Mouse (Mus musculus) gastrocnemius, postnatal 14 days (tissue): ENCODE measurements around the gene Gpr85. TPM values are rescaled to one million over a fixed set of nuclear protein-coding genes. Genes with fewer than 3 reads are reported as not detected.
"Not testable (repeated sequence)": the region's sequence is repeated elsewhere in the genome, so short reads cannot be mapped to it uniquely, and the experiment has no call there.

Source experiments
- DNase-seq: peaks from one replicate; pipeline ENCODE4 v3.0.0; 2021; ENCODE audit warnings: mixed read lengths
- intact Hi-C: fragments of 180-260 bp; cut with DNase I; formaldehyde crosslinking; loops from one replicate; pipeline ENCODE4 v1.15.1; 2025; ENCODE audit warnings: low total_unique reads
- long read RNA-seq, 2 experiments: library from polyadenylated mRNA; stranded (forward); transcript quantifications; one replicate each; pipeline ENCODE4 v2.0.0; 2021
- total RNA-seq, 2 experiments: library from RNA; stranded (reverse); gene quantifications; 2 replicates each; pipeline ENCODE4 v1.2.3; 2021

Gene Gpr85
- total RNA-seq: under 1 TPM; 0.40 to 0.82 TPM
- long read RNA-seq, experiment 1: 0 reads
- long read RNA-seq, experiment 2: 0 reads

DNA sequence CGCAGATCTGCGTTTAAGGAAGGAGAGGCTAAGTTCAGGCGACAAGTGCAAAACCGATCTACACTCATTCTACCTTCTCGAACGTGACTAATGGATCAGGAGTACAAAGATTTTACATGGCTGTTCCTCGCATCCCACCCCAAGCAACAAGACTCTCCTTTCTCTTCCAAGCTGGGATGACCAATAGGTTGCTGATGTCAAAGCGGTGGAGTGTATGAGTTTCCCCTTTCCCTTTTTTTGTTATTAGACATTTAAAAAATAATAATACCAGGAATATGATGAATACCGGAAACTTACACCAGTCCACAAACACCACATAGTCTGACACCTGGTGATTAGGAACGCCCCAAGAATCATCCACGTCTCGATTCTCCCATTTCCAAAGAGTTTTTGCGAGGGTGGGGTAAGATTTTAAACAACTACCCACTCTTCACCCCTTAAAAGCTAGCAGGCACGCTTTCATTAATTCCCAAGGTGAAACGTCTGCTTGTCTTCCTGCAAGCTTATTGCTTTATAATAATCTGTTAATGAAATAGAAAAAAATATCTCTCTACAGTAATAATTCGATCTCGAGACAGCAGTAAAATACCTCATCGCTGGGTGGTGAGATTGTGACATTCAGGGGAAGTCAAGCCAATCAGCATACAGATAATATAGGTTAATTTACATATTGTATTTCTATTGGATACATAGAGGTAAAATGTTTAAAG is at the start of gene Gpr85:
Gpr85 (minus strand) TSS at position 598 of the 710 bp plus-strand sequence.
- intact Hi-C loops: no loop called here
- no peak for DNase-seq

GRCm38 (mm10) chr6:13884877-13885592 is 45.3 kb upstream of the Gpr85 start:
- DNase-seq: no peak
- intact Hi-C loops: no loop called here

- DNase-seq: no peak
Observed at GRCm38 (mm10) chr6:13882919-13883318, 43.2 kb upstream of the Gpr85 start.

DNA sequence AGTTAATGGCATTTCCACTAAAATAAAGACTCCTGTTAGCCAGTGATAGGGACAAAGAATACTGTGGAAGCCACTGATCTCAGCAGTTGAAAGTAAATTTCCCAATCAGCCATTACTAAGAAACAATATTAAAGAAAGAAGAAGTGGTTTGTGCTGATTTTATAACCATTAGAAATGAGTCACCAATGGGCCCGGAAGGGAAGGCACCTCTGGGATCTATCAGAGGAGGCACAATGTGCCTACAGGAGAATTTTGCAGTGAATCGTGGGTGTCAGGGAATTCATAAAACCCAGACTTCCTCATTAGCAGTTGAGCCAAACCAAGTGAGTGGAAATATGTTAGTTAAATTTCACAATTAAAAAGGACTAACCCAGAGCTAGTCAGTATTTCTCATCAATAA is 34.2 kb upstream of the Gpr85 start:
- intact Hi-C loops: no loop called here
- no peak for DNase-seq

More at GRCm38 (mm10) chr6:13882919-13883318, 43.2 kb upstream of the Gpr85 start:
- intact Hi-C loops: no loop called here

DNA sequence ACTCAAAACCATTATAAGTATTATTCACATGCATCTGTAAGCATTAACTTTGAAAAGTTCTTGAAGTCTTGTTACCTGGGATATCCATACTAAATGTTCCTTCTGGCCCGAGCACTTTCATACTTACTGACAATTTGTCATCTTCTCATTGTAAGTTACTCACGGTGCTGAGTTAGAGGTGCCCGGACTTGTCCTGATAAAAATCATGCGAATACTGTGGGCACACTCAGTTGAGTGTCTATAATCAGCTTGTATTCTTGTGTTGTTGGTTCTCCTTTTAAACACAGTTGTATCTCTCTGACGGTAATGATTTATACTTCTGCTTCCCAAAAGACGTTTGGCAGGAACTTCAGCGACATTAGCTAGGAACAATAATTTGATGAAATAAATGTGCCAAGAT is 32.3 kb upstream of the Gpr85 start:
- intact Hi-C loops: no loop called here
- DNase-seq: no peak

- DNase-seq: peak; percentile 4
- intact Hi-C loops: no loop called here
Observed at GRCm38 (mm10) chr6:13871625-13871958, 31.9 kb upstream of the Gpr85 start.

GRCm38 (mm10) chr6:13870919-13871624 is 31.3 kb upstream of the Gpr85 start, which contains the start of gene 2610001J05Rik:
TSS of gene 2610001J05Rik (minus strand) at chr6:13871518.
- DNase-seq: peak; percentile 90

DNA sequence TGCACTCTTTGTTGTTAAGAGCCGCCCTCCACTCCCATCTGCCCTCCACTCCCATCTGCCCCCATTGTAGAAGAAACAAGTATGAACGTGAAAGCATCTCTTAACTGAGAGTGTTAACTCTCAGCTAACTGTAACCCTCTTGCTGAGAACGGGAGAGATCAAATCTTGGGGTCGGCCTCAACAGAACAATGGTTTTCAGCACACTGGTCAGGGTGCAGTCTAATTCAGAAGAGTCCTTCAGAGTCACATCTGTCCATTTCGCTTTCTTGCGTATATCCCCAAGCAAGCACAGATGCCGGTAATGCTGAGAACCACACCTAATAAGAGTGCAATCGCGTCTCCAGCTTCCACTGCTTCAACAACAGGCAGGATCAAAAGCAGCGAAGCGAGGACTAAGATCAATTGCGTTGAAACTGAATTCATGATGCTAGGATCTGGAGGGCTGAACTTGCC is 30.6 kb upstream of the Gpr85 start:
- DNase-seq: no peak
- intact Hi-C loops: no loop called here

More at GRCm38 (mm10) chr6:13870919-13871624, 31.3 kb upstream of the Gpr85 start, which contains the start of gene 2610001J05Rik:
- intact Hi-C loops: no loop called here

DNA sequence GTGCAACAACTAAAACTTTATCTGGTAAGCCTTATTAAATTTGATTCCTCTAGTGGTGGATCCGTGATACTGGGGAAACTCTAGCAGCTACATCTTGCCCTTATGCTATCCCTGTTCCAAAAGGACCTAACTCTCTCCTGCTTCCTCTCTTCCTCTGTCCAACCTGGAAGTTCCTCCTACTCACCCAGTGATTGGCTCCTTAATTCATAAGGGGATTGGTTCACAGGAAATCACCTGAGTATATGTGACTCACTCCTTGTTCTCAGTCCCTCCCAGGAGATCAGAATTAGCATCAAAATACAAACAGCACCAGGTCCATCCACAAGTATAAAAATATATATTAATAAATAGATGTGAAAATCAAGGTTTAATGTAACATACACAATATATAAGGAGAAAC is 20.9 kb upstream of the Gpr85 start:
- DNase-seq: no peak
- intact Hi-C loops: no loop called here

DNA sequence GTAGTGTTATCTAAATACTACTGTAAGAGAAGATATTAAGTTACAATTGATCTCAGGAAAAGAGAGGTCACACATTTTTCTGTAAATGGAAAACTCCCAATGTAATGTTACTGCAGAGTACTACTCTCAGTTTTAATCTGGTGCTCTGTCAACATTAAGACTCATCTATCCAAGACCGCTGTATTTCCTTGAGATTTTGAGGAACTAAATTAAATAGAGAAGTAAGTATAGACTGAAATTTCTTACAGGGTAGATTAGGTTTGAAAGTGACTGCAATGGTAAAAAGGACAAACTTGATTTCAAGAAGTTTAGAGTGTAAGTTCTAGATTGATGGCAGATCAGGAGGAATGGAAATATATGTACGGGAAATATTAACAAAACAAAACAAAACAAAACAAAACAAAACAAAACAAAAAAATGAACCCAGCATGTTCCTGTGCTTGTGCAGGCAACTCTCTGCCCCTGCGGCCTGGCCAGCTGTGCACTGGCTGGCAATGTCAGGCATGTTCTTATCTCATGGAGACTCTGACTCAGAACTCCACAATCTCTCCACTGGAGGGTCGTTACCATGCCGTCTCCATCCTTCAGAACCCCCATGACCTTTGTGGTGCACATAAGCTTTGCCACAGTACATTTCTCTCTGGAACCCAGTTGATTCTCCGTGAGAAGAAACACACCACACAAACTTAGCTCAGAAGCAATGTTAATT is 20.3 kb upstream of the Gpr85 start:
- intact Hi-C loops: no loop called here
- DNase-seq: no peak

DNA sequence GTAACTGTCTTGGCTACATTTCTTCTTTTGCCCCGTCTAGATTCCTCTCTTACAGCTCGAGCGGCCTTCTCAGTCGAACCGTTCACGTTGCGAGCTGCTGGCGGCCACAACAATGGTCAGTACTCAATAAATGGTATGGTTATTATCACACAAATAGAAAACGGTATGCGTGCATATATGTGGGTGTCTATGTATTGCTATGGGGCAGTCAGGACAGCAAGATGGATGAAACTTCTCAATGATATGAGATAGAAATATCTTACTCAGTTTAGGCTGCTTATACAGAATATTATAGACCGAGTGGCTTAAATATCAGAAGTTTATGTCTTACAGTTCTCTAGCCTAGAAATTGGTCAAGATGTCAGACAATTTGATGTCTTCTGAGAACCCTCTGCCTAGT is 14.5 kb upstream of the Gpr85 start:
- intact Hi-C loops: no loop called here
- no peak for DNase-seq

DNA sequence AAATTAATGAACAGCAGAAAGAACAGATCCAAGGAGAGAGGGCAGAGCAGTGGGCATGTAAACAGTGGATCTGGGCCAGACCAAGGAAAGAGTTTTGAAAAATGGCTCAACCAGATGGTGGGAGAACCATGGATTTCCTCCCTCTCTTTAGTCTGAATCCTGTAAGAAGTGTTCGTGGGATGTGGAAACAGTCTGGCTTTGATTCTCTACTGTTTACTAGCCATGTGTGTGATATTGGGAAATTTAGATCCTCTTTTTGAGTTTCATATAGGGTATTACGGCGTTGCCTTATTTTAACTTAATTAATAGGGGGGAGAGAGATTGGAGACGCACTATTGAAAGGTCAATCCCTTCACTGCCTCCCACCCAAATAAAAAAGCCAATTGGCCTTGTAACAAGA is 13.5 kb upstream of the Gpr85 start:
- intact Hi-C loops: no loop called here
- no peak for DNase-seq

DNA sequence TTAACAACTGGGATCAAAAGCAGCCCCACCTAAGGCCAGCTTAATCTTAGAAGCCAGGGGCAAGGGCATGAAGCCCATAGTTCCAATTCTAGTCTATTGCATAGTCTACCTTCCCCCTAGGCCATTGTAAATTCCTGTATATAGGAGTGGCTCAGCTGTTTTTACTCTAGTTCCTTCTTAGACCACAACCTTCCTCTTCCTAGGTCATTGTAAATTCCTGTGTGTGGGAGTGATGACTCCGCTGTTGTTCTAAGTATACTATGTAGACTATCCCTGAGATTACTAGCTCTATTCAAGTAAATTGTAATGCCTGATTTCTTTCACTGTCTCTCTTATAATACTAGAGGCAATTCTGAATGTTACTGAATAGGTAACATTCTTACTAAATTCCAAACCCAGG is 6.3 kb upstream of the Gpr85 start:
- intact Hi-C loops, DNase-seq: not testable (repeated sequence)

GRCm38 (mm10) chr6:13838677-13839344 is 931 bp downstream of the Gpr85 start:
- intact Hi-C loops: no loop called here
- DNase-seq: peak; percentile 70

DNA sequence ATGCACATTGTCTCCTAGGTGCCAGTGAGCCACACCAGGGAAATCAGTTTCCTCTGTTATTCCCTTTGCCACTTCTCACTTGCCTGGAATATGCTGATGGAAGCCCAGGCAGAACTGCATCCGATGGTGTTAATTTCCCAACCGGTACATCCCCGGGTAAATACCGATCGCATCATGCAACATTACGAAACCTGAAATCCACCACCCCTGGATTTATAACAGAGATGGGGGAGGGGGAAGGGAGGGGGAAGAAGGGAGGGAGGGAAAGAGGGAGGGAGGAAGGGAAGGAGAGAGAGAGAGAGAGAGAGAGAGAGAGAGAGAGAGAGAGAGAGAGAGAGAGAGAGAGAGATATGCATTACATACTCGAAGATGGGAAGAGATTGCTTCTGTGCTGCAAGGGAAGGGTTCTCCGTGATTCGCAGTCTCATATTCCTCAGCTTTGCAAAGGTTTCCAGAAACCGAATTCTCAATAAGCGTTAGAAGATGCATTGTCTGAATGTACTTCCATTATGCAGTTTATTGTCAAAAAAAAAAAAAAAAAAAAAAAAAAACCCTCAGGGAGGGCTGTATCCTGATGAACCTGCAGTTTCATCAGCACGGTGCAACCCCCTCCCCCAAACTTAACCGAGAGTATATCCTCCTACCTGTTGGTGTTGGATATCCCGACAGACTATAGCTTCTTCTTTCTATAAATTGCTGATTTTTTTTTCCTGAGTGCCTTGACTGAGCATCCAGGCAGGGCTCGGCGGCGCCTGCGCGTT is 1.6 kb downstream of the Gpr85 start:
- DNase-seq: no peak
- intact Hi-C loops: no loop called here

GRCm38 (mm10) chr6:13836967-13837570 is 2.7 kb downstream of the Gpr85 start:
- DNase-seq: no peak
- intact Hi-C loops: no loop called here

GRCm38 (mm10) chr6:13835720-13836665 is 3.7 kb downstream of the Gpr85 start:
- no peak for DNase-seq
- intact Hi-C loops: no loop called here
